Mouse (Mus musculus) thymus, adult 2 months (tissue): ENCODE measurements around the gene Ufd1.

Experiments used
- CTCF ChIP-seq: fragments of 200-500 bp; IDR thresholded peaks from 2 replicates; pipeline ENCODE4 v1.5.1; 2012; ENCODE audit warnings: mild to moderate bottlenecking, control low read depth, low read length, moderate library complexity, borderline replicate concordance; ENCODE audit not compliant: control insufficient read depth, poor library complexity, insufficient read depth; ENCODE audit errors: extremely low read depth
- POLR2A ChIP-seq: fragments of 200-500 bp; IDR thresholded peaks from 2 replicates; pipeline ENCODE4 v1.6.1; 2012; ENCODE audit warnings: mild to moderate bottlenecking, low read length, control low read depth, moderate library complexity; ENCODE audit not compliant: control insufficient read depth, poor library complexity, insufficient read depth; ENCODE audit errors: extremely low read depth

DNA sequence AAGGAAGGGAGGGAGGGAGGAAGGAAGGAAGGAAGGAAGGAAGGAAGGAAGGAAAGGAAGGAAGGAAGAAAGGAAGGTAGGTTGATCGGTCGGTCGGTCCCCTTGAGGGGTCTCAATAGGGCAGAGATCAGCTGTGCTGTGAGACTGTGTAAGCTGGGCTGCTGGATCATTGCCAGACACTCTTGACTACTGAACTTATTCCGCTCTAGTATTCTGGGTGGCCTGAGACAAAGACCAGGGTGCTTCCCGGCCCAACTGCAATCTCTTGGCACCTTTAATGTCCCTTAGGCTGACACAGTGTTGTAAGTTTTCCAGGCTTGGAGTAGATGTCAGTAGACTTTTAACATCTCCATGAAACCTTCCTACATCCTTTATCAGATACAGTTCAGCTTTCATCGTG is 17.5 kb downstream of the Ufd1 start:
- no peak for TF ChIP-seq CTCF
- no peak for TF ChIP-seq POLR2A
